Mouse (Mus musculus): Measurements from ENCODE around the gene Atp8b4. TPM values are rescaled to one million over a fixed set of nuclear protein-coding genes. Genes with fewer than 3 reads are reported as not detected.

The Atp8b4 gene
- polyA plus RNA-seq, 1 experiment, result 0.06 TPM

DNA sequence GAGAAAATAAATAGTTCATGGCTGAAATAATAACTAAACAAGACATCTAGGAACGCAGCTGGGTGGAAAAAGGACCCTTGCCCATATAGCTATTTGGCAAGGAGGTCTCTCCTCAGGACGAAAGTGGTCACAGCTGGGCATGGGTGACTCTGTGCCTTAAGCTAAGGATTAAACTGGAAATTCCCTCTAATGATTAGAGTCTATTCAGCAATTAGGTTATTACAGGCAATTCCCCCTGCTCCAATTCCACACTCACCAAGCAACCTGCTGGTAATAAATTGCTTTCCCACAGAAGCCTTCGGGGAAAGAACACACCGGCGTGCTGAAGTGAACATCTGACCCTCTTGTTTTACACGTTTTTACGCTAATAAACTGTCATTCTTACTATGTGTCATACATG lies 5.2 kb downstream of the Atp8b4 start:
- Histone ChIP-seq H3K79me2 (ENCODE audit: control insufficient read depth, insufficient read depth) (no peaks in the 10 kb centered on the region), H3K4me3 (ENCODE audit: insufficient read depth, poor library complexity, severe bottlenecking) (no peak overlapping the region), H3K79me3 (ENCODE audit: low read depth) (no peaks in the 10 kb centered on the region), H3ac (ENCODE audit: control insufficient read depth, insufficient read length, low read depth) (no peak overlapping the region), H3K27me3 (ENCODE audit: control insufficient read depth, insufficient read depth, insufficient read length) (no peaks in the 10 kb centered on the region), H3K36me3 (ENCODE audit: control insufficient read depth, insufficient read depth) (no peaks in the 10 kb centered on the region)
- TF ChIP-seq MAX (IDR thresholded peaks at IDR 0.05) (no peak), USF1 (IDR thresholded peaks at IDR 0.05; ENCODE audit: low read depth) (no peak), MYOD1 (IDR thresholded peaks at IDR 0.05; ENCODE audit: control insufficient read depth, insufficient read length, low read depth) (no peak), FOSL1 (IDR thresholded peaks at IDR 0.05; ENCODE audit: insufficient read depth, low read length, poor library complexity, severe bottlenecking) (no peak), CTCF (IDR thresholded peaks at IDR 0.05; ENCODE audit: control insufficient read depth, insufficient read depth, insufficient read length) (no peak)

DNA sequence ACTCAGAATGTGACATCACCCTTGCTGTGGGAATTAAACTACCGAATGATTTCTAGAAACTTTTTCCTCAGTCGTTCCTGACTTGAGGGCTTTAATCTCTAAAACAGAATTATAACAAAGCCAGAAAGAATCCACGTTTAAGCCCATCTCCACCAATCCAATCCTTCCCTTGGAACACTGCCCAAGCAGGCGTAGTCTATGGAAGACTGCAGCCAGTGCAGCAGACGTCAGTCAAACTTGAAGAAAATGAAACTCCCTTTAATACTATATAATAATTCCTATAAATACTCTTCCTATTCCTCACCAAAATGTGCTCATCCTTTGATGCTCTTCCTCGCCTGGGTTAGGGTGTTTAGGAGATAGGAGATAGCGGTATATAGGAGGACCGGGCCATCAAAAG lies 7.2 kb downstream of the Atp8b4 start:
- no peaks in the 10 kb centered on the region for H3K36me3 ChIP-seq (ENCODE audit: control insufficient read depth, insufficient read depth)
- H3K27me3 ChIP-seq (ENCODE audit: control insufficient read depth, insufficient read depth, insufficient read length), result no peaks in the 10 kb centered on the region
- no peak overlapping the region for H3K4me3 ChIP-seq (ENCODE audit: insufficient read depth, poor library complexity, severe bottlenecking)
- no peaks in the 10 kb centered on the region for H3K79me2 ChIP-seq (ENCODE audit: control insufficient read depth, insufficient read depth)
- TF ChIP-seq MYOD1 (IDR thresholded peaks at IDR 0.05; ENCODE audit: control insufficient read depth, insufficient read length, low read depth) (no peak), FOSL1 (IDR thresholded peaks at IDR 0.05; ENCODE audit: insufficient read depth, low read length, poor library complexity, severe bottlenecking) (no peak), MAX (IDR thresholded peaks at IDR 0.05) (no peak), CEBPB (IDR thresholded peaks at IDR 0.05; ENCODE audit: low read depth) (no peak), CTCF (IDR thresholded peaks at IDR 0.05; ENCODE audit: control insufficient read depth, insufficient read depth, insufficient read length) (no peak), USF1 (IDR thresholded peaks at IDR 0.05; ENCODE audit: low read depth) (no peak), MYOG (IDR thresholded peaks at IDR 0.05; ENCODE audit: control insufficient read depth, extremely low read depth, insufficient read length) (no peak)
- H3K79me3 ChIP-seq (ENCODE audit: low read depth), result no peaks in the 10 kb centered on the region
- no peak overlapping the region for H3ac ChIP-seq (ENCODE audit: control insufficient read depth, insufficient read length, low read depth)

DNA sequence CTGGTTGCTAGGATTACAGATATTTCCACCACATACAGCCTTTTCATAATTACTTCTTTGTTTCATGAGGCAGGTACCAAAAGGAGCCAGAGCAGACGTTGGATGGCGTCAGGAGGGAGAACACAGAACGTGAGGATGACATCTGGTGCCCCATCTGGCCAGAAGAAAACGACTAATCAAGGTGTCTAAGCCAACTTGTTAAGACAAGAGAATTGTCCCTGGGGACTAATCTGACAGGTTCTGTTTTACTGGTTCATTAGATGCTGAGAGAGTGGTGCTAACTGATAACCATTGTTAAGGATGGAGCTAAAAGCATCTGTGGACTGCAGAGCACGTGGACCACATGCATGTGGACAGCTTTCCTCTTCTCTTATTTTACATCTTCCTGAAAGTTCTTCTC lies 7.8 kb downstream of the Atp8b4 start:
- H3K27me3 ChIP-seq (ENCODE audit: control insufficient read depth, insufficient read depth, insufficient read length), result no peaks in the 10 kb centered on the region
- no peaks in the 10 kb centered on the region for H3K36me3 ChIP-seq (ENCODE audit: control insufficient read depth, insufficient read depth)
- no peak for TF ChIP-seq MYOG (IDR thresholded peaks at IDR 0.05; ENCODE audit: control insufficient read depth, extremely low read depth, insufficient read length)
- TF ChIP-seq MAX (IDR thresholded peaks at IDR 0.05), result no peak
- no peak for TF ChIP-seq MYOD1 (IDR thresholded peaks at IDR 0.05; ENCODE audit: control insufficient read depth, insufficient read length, low read depth)
- no peak for TF ChIP-seq CTCF (IDR thresholded peaks at IDR 0.05; ENCODE audit: control insufficient read depth, insufficient read depth, insufficient read length)
- TF ChIP-seq CEBPB (IDR thresholded peaks at IDR 0.05; ENCODE audit: low read depth), result no peak
- TF ChIP-seq FOSL1 (IDR thresholded peaks at IDR 0.05; ENCODE audit: insufficient read depth, low read length, poor library complexity, severe bottlenecking), result no peak
- TF ChIP-seq USF1 (IDR thresholded peaks at IDR 0.05; ENCODE audit: low read depth), result no peak
- H3K79me2 ChIP-seq (ENCODE audit: control insufficient read depth, insufficient read depth), result no peaks in the 10 kb centered on the region
- no peak overlapping the region for H3ac ChIP-seq (ENCODE audit: control insufficient read depth, insufficient read length, low read depth)
- H3K79me3 ChIP-seq (ENCODE audit: low read depth), result no peaks in the 10 kb centered on the region
- no peak overlapping the region for H3K4me3 ChIP-seq (ENCODE audit: insufficient read depth, poor library complexity, severe bottlenecking)

DNA sequence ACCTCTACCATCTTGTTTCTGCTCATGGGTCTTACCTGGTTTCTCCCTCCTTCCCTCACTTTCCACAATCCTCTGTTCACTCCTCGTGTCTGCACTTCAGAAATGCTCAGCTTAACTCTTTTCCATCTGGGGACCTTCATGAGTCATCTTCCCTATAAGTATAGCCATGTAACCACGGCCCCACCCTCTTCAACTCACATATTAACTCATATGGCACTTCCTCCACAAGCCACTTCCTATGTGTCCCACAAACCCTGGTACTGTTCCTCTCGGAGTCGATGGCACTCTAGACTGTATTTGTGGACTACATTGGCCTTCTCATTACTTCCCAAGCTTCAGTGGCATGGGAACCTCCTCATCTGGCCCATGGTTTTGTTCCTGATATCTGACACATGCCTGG lies 9.0 kb downstream of the Atp8b4 start:
- no peaks in the 10 kb centered on the region for H3K27me3 ChIP-seq (ENCODE audit: control insufficient read depth, insufficient read depth, insufficient read length)
- H3K4me3 ChIP-seq (ENCODE audit: insufficient read depth, poor library complexity, severe bottlenecking), result no peak overlapping the region
- no peak for TF ChIP-seq MYOD1 (IDR thresholded peaks at IDR 0.05; ENCODE audit: control insufficient read depth, insufficient read length, low read depth)
- no peak for TF ChIP-seq USF1 (IDR thresholded peaks at IDR 0.05; ENCODE audit: low read depth)
- TF ChIP-seq MYOG (IDR thresholded peaks at IDR 0.05; ENCODE audit: control insufficient read depth, extremely low read depth, insufficient read length), result no peak
- no peak for TF ChIP-seq MAX (IDR thresholded peaks at IDR 0.05)
- TF ChIP-seq FOSL1 (IDR thresholded peaks at IDR 0.05; ENCODE audit: insufficient read depth, low read length, poor library complexity, severe bottlenecking), result no peak
- TF ChIP-seq CTCF (IDR thresholded peaks at IDR 0.05; ENCODE audit: control insufficient read depth, insufficient read depth, insufficient read length), result no peak
- no peak for TF ChIP-seq CEBPB (IDR thresholded peaks at IDR 0.05; ENCODE audit: low read depth)
- H3ac ChIP-seq (ENCODE audit: control insufficient read depth, insufficient read length, low read depth), result no peak overlapping the region
- H3K79me2 ChIP-seq (ENCODE audit: control insufficient read depth, insufficient read depth), result no peaks in the 10 kb centered on the region
- H3K79me3 ChIP-seq (ENCODE audit: low read depth), result no peaks in the 10 kb centered on the region
- H3K36me3 ChIP-seq (ENCODE audit: control insufficient read depth, insufficient read depth), result no peaks in the 10 kb centered on the region

DNA sequence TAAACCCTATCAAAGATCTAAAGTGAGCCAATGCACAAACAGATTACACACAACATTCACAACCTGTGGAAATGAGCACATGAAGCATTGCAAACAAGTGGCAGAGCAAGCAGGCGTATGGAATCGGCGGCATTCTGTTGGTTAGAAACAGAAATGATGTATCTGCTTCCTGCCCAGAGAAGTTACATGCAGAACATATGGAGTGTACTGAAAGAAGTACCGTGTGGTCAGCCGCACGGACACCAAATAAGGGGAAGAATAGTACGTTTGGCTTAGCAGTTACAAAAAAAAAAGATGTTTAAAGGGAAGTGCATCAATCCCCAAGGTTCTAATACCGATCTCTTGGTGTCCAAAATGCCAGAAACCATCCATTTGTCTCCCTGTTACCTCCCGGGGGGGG lies 9.9 kb downstream of the Atp8b4 start:
- no peaks in the 10 kb centered on the region for H3K36me3 ChIP-seq (ENCODE audit: control insufficient read depth, insufficient read depth)
- no peak overlapping the region for H3K4me3 ChIP-seq (ENCODE audit: insufficient read depth, poor library complexity, severe bottlenecking)
- H3K79me3 ChIP-seq (ENCODE audit: low read depth), result no peaks in the 10 kb centered on the region
- no peaks in the 10 kb centered on the region for H3K79me2 ChIP-seq (ENCODE audit: control insufficient read depth, insufficient read depth)
- TF ChIP-seq CEBPB (IDR thresholded peaks at IDR 0.05; ENCODE audit: low read depth), result no peak
- TF ChIP-seq USF1 (IDR thresholded peaks at IDR 0.05; ENCODE audit: low read depth), result no peak
- no peak for TF ChIP-seq MAX (IDR thresholded peaks at IDR 0.05)
- TF ChIP-seq FOSL1 (IDR thresholded peaks at IDR 0.05; ENCODE audit: insufficient read depth, low read length, poor library complexity, severe bottlenecking), result no peak
- no peak for TF ChIP-seq CTCF (IDR thresholded peaks at IDR 0.05; ENCODE audit: control insufficient read depth, insufficient read depth, insufficient read length)
- no peak for TF ChIP-seq MYOD1 (IDR thresholded peaks at IDR 0.05; ENCODE audit: control insufficient read depth, insufficient read length, low read depth)
- no peak for TF ChIP-seq MYOG (IDR thresholded peaks at IDR 0.05; ENCODE audit: control insufficient read depth, extremely low read depth, insufficient read length)
- H3K27me3 ChIP-seq (ENCODE audit: control insufficient read depth, insufficient read depth, insufficient read length), result no peaks in the 10 kb centered on the region
- H3ac ChIP-seq (ENCODE audit: control insufficient read depth, insufficient read length, low read depth), result no peak overlapping the region
